Mouse (Mus musculus): Measurements from ENCODE around the gene Grrp1.
"Not testable (repeated sequence)": the region's sequence is repeated elsewhere in the genome, so short reads cannot be mapped to it uniquely, and the experiment has no call there.

Grrp1 gene

DNA sequence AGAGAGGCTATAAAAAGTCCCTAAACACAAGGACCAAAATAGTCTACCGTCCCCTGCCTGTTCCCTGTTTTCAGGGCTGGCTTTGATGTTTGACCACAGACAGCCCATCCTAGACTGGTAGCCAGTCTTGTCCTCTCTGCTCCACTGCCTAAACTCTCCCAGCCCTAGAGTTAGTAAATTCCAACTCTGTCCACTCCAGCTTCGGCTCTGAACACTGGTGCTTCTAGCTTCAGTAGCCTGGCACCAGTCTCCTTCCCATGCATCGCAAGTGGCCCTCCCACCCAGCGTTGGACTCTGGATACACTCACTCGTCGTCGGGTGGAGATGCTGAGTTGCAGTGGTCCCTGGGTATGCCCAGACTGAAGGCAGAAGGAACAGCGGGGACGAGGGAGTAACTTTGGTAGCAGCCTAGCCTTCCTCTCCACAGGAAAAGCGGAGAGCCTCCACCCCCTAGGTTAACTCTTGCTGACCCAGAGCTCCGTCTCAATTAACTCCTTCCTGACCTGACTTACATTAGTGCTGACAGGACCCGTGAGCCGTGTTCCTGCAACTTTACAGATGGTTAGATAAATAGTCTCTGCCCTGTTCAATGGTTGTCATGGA is at the start of gene Grrp1:
Gene Grrp1, minus strand, starts transcription at position 385 of the 603 bp plus-strand sequence.
- DNase-seq (ENCODE audit: low spot score) = no peak

DNA sequence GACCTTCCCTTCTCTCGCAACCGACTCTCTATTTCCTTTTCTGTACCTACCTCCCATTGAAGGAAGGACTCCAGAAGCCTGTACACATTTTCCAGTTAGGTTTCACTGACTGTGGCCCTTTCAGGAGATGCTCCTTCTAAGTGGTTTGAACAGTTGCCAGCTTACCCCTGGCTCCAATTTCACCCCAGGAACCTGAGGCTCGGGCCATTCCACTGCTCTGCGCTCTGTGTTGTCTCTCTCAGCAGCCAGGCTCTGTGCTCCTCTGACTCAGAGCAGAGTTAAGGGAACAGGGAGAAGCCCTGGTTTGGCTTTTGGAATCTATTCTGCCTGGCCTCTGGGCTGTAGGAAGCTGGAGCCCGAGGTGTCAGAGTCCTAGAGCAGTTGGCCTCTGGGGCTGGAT is 48.2 kb upstream of the Grrp1 start:
- DNase-seq (ENCODE audit: low spot score) = no peak

DNA sequence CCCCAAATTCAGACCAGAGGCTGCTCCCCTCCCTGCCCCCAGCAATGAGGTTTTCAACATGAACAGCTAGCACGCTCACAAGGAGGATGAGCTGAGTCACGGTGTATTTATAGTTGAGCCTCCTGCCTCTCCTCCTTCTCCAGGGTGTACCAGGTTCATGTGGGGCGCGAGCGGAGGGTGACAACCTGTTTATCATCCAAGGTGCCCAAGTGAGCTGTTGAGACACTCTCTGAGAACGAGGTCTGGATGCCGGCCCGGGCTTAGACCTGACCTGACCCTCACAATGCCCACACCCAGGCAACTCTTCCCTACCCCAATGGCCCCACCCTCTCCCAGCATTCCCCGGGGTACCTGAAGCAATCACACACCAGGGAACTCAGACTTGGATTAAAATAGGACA is 46.4 kb upstream of the Grrp1 start:
- DNase-seq (ENCODE audit: low spot score) = no peak

DNA sequence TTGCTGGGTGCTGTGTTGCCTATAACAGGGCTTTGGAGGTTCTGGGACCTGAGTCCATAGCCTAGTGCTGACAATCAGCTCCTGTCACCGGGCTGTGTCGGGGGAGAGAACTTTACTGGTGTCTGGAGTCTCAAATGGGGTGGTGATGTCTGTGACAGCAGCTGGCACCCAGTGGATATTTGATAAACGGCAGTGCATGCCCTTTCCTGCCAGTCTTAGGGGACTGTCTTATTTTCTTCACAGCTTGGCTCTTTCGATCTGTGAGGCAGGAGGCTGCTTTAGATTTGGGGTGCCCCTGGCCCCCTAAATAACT is 45.5 kb upstream of the Grrp1 start:
- DNase-seq (ENCODE audit: low spot score) = no peak

DNA sequence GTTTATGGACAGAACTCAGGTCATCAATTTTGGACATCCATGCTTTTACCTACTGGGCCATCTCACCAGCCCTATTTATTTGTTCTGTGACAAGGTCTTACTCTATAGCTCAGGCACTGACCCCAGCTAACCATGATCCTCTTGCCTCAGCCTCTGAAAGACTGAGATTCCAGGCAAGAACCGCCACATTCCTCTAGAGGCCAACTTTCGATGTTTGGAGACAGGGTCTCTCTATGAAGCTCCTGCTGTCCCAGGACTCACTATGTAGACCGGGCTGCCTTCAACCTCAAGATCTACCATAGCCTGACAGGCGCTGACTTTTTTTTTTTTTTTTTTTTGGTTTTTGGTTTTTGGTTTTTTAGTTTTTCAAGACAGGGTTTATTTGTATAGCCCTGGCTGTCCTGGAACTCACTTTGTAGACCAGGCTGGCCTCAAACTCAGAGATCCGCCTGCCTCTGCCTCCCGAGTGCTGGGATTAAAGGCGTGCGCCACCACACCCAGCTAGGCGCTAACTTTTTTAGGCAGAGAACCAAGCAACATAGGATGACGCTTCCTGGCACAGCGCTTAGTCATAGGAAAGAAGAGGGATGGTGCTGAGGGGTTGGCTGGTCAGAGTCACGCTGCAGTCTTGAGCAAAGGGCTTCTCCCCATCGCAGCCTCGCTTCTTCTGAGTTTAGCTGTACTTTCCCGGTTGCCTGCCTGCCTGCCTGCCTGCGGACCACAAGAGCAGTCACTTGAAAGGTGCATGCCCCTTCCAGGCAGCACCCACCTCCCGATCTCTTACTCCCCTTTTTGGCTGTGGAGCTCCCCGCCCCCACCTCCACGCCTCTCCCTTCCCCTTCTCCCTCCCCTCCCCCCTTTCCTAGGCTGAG is 45.0 kb upstream of the Grrp1 start:
- DNase-seq (ENCODE audit: low spot score) = no peak

DNA sequence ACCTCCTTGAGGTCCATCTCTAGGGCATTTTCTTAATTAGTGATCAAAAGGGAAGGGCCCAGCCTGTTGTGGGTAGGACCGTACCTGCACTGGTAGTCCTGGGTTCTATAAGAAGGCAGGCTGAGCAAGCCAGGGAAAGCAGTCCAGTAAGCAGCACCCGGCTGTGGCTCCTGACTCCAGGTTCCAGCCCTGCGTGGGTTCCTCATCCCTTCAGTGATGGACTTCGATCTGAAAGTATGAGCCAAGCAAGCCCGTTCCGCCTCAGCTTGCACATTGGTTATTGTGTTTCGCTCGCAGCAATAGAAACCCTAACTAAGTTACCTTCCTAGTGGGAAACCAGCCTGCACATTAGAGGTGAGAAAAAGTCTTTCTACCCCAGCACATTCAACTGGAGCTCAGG is 43.5 kb upstream of the Grrp1 start:
- no peak for DNase-seq (ENCODE audit: low spot score)

DNA sequence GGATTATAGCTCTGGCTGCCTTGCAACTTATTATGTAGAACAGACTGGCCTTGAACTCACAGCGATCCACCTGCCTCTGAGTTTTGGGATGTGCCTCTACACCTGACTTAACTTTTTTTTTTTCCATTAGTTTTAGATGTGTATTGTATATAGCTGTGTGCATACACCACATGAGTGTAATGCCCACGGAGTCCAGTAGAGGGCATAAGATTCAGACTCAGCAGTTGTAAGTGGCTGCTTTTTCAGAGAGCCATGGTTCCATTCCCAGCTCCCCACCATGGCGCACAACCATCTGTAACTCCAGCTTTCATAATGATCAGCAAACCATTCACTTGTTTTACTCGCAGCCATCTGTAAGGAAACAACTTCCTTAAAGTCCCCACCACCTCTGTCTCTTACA is 42.6 kb upstream of the Grrp1 start:
- DNase-seq (ENCODE audit: low spot score) = no peak

DNA sequence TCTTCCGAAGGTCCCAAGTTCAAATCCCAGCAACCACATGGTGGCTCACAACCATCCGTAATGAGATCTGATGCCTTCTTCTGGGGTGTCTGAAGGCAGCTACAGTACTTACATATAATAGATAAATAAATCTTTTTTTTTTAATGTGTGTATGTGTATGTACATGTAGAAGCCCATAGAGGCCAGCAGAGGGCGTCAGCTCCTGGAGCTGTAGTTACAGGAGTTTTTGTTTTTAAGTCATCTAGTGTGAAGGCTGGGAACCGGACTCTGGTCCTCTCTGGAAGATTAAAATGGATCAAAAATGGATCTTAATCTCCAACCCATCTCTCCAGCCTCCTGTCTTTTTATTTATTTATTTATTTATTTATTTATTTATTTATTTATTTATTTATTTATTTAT is 42.2 kb upstream of the Grrp1 start:
- DNase-seq (ENCODE audit: low spot score) = not testable (repeated sequence)

DNA sequence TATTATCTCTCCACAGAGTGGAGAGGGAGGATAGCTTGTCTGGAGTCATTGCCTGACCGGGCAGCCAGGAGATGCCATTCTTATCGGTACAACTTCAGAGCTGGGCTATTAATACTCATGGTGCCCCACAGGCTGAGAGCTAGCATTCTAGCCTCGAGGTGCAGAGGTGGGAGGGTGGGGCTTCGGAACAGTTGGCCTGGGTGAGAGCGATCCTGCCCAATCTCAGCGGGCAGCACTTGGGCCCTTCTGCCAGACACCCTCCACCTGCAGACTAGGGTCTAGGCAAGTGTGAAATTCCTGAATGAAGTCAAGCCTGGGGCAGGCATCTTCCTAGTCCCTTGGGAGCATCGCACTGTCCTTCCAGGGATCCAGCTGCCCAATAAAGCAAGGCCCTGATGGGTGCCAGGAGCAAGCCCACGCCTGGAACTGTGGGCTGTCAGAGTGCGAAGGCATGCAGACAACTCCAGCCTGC is 39.8 kb upstream of the Grrp1 start:
- no peak for DNase-seq (ENCODE audit: low spot score)

DNA sequence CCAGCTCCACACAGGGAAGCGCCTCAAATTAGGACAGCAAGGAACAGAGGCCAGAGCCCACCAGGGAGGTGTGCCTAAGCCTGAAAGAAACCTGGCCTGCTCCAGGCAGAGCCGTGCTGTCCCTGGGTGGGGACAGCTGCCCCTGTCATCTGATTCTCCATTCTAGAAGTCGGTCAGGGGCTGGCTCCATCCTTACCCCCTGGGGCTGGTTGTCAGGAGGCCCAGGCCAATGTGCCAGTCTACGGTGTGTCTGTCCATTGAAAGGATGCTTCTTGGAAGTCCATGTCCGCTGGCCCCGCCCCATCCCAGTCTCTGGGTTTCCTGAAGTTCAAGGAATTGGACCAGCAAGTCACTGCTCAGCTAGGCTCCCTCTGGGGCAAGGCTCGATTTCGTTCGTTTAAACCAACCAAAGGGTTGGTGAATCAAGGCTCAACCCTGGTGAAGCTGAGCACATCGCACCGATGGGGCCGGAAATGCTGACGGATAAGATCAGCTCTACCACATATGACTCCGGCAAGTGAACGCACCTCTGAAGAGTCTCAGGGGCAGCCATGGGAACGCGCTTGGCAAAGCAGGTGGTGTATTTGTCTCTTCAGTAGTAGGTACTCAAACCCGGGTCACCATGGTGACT is 39.3 kb upstream of the Grrp1 start:
- DNase-seq (ENCODE audit: low spot score) = no peak

DNA sequence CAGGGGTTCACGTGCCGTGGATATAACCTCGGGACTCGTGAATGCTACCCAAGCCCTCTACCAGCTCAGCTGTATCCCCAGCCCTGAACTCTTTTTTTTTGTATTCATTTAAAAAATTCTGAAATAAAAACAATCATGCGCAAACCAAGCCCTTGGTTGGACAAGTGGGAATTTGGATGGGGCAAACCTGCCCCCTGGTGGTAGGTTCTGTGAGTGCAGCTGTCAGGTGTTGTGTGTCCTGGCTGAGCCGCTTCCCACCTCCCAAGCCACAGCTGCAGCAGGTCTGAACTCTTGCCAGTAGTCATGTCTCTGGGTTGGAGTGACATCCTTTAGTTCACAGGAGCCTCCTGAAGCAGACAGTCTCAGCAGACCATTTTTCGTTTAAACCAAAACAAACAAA is 38.2 kb upstream of the Grrp1 start:
- DNase-seq (ENCODE audit: low spot score) = peak; percentile 77

DNA sequence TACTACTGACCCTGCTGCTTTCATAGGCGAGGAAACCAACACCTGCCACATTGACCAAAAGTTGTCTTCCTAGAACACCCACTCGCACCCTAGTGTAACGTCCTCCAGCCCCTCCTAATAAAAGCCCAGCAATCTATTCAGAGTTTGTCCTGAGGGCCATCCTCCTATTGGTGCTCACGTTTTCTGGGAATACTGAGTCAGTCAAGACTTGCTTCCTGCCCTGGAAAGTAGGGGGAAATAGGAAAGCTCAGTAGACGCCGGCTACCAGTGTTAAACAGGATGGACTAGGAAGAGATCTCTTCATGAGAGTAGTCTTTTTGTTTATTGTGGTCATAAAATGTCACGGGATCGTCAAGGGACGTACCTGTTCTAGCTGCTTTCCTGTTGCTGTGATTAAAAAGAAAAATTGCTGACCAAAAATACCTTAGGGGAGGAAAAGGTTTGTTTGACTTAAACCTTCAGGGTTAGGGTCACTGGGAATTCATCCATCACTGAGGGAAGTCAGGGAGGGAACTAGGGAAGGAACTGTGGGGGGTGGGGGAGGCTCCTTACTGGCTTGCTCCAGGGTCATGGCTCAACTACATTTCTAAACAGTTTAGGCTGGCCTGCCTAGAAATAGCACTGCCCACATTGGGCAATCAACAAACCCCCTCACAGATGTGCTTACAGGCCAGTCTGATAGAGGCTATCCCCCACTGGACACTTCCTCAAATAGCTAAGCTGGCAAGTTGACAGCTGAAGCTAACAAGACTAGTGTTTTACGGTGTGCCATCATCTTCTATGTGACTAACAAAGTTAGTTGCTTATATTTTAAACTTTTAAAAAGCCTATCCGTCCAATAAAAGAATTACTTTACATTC is 34.7 kb upstream of the Grrp1 start:
- no peak for DNase-seq (ENCODE audit: low spot score)

DNA sequence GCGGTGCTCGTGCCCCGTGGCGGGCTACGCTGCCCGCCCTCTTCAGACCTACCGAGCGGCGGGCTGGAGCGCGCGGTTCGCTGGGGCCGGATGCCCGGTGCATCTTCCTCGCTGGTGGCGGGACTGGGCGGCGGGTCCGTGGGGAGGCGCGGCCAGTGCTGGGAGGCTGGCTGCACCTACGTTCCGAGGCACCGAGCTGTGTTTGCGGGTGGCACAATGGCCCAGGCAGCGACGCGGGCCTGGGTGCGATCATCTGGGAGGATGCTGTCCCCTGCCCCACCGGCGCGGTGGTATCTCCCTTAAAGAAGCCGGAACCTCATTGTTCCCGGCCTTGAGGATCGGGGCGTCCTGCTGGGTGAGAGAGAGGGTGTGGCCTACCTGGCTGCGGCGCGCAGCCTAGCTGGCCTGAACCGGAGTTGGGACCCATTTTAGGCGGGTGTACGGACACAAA is 33.7 kb upstream of the Grrp1 start, which contains the start of gene Pdik1l:
Gene Pdik1l, minus strand, starts transcription at position 321 of the 451 bp plus-strand sequence.
- peak; percentile 55 for DNase-seq (ENCODE audit: low spot score)

DNA sequence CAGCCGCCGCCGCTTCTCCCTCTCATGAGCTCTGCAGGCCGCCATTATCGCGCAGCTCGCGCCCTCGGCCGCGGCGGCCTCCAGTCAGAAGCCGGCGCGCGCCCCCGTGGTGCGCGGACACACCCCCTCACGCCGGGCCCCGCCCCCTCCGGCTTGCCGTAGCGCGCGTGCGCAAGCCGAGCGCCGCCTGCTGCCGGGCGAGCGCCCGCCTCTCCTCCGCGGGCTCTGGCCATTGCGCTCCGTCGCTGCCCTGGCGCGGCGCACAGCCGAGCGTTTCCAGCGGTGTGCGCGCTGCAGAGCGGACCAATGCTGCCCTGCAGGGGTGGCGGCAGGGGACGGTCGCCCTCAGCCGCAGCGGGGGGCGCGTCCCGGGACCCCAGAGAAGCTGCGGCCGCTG is 33.3 kb upstream of the Grrp1 start:
- peak; percentile 99 for DNase-seq (ENCODE audit: low spot score)

DNA sequence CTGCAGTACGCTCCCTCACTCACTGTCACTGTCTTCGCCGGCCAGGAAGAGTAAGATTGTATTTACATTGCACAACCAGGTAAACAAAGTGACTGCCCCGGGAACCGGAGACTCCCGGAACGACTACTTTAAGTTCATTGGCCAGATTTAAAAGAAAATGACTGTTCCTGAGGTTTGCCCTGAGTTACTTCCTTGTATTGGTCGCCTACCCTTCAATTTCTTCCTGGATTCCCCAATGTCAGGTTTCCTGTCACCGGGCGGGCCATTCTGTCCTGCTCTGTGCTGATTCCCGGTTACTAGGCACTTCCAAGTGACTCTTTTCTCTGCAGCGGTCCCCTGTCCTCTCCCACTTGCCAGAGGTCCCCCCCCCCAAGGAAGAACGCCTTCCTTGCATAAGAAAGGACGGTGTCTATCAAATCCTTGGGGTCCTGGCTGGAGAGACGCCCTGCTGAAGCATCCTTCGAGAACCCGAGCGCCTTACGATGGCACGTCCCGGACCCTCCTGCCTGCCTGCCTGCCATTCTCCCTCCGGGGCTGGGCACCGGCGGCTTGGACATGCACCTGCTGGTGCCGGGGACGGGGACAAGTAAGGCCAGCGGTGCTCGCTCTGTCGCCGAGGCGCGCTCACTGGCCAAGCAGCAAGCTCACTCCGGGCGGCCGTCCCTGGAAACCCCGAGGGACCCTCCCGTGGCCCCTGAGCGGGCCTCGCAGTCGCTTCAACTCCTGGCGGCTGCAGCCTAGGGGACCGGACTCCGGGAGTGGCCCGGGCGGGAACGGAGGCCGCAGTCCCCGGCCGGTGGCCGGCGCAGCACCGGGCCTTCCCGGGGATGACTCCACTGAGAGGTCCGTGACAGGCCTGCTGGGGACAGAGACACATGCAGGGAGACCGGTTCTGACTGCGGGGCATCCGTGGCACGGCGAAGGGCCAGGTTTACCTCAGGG is 32.6 kb upstream of the Grrp1 start:
- DNase-seq (ENCODE audit: low spot score) = no peak

DNA sequence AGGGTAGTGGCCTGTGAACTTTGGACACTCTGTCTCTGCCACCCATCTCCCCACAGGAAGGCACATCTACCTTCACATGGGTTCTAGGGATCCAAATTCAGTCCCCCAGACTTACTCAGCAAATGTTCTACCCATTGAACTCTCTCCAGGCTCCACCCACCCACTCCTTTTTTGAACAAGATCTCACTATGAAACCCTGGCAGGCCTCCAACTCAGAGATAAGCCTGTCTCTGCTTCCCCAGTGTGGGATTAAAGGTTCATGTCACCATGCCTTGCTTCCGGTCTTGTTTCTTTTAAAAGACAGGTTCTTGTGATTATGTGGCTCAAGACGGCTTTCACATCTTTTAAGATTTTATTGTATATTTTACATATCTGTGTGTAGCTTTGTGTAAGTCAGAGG is 31.0 kb upstream of the Grrp1 start:
- no peak for DNase-seq (ENCODE audit: low spot score)

DNA sequence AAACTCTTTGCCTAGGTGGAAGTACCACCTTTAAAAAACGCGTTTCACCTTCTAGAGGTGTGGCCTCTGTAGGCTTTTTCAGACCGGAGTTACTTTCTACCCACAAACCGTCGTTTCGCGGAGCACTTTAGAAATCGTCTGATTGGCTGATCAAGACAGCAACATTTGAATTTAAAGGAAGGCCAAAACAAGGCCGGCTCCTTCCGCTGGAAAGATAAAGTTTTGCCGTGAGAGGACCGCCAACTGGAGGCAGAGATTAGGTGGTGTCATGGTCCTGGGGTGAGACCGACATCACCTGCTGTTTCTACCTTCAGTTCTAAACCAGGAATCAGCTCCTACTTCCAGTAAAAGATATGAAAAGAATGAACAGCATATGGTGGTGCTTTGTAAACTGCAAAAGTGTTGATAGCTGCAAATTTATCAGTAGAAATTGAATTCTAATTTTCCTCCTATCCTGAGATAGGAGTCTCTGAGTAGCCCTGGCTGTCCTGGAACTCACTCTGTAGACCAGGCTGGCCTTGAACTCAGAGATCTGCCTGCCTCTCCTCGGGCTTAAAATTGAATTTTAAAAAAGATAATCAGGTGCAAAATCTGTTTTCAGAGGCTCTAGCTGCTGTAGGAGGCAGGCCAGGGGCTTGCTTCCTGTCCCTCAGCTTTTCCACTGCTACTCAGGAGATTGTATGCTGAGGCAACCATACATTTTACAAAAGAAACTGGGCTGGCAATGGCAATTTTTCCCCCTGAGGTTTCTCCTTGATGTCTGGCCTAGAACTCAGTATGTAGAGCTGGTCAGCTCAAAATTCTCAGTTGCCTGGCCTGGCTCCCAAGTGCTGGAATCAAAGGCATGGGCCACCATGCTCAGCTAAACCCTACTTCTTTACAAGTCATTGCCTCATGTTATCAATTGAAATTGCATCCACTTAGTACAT is 19.8 kb upstream of the Grrp1 start:
- no peak for DNase-seq (ENCODE audit: low spot score)

DNA sequence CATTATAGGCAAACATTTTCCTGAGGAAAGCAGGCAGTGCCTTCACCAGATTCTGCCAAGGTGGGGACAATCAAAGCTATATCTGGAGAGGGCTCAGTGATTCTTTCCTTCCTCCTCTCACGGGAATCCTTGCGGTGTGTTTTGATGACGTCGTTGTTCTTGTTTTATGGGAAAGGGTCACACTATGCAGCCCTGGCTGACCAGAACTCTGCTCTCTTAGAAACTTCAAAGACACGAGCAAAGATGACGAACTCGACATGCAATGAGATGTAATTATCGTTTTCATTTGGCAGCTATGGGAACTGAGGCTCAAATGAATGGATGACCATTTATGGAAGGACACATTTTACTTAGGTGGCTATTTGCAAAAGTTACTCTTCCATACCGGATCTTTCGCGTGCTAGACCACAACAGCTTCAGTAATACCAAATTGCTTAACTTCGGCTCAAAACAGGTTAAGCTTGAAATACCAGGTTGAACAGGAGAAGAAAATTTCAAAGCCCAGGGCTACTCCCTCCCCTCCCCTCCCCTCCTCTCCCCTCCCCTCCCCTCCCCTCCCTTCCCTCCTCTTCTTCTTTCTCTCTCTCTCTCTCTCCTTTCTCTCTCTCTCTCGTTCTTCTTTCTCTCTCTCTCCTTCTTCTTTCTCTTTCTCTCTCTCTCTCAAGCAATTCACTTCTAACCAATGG is 19.0 kb upstream of the Grrp1 start:
- DNase-seq (ENCODE audit: low spot score) = no peak

DNA sequence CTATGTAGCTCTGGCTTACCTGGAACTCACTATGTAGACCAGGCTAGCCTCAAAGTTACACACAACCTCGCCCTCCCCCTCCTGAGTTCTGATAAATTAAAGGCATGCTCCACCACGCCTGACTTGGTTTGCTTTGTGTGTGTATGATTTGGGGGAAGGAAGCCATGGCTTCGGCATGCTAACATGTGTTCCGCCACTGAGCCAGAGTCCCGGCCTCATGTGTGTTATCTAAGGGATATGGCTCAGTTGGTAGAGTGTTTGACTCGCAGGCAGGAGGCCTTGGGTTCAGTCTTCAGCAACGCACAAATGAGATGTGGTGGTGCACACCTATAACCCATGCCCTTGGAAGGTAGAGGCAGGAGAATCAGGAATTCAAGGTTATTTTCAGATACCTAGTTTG is 18.1 kb upstream of the Grrp1 start:
- no peak for DNase-seq (ENCODE audit: low spot score)
